Mouse (Mus musculus): ENCODE results near the gene Eif3f. TPM values are rescaled to one million over a fixed set of nuclear protein-coding genes. Genes with fewer than 3 reads are reported as not detected.

Gene Eif3f
- 50.3 and 52.1 TPM in 2 replicates for polyA plus RNA-seq (2016; fragmentation: Nextera tagmentation; extraction: Ambion mirVana)

DNA sequence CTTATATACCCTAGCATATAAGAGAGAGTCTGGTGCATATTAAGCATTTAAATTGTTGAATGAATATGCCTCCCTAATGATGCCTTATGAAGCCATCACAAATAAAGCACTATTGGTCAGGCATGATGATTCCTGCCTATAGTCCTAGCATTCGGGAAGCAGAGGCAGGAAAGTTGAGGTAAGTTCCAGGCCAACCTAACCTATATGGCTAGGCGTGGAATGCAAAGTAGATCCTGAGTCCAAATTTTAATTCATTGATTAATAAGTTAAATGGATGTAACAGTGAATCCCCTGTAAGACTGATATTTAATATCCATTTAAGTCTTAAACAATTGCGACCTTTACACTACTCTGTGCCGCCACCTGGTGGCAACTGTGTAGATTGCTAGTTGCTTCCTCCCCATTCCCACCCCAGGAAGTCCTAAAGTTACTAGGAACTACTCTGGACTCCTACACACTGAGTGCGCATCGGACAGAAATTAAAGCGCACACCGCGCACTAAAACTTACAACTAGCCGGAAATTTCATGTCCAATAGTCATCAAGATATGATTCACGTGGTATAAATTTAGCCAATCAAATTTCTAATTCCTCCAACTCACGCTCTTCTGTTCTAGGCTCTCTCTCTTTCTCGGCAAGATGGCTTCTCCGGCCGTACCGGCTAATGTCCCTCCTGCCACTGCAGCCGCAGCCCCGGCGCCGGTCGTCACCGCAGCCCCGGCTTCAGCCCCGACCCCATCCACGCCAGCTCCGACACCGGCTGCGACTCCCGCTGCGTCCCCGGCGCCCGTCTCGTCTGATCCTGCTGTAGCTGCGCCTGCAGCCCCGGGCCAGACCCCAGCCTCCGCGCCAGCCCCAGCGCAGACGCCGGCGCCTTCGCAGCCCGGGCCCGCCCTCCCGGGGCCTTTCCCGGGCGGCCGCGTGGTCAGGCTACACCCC is at the start of gene Eif3f:
TSS of gene Eif3f (plus strand) at position 624 of the 938 bp plus-strand sequence.
- ATAC-seq (ENCODE audit: insufficient number of reproducible peaks, low FRiP score) = peak; percentile 98
- H3K4me3 ChIP-seq = peak within 1 kb of the TSS; percentile 96

DNA sequence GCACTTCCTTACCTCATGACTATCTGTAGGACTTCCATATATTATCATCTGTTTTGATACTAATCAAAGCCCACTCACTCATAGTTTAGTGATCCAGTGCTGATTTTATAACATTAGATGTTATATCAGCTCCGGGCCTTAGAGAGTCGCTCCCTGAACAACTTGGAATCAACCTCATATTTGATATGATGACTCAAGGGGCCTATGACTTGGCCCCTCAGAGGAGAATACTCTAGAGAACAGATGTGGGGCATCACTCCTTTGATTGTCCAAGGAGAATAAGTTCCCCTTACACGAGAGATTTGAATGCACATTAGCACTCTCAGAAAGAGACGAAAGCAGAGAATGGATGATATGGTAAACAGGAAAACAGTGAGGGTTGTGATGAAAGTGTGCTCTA is 49.3 kb upstream of the Eif3f start, which contains the start of gene Olfr518:
TSS of gene Olfr518 (minus strand) at position 101 of the 400 bp plus-strand sequence.
- Histone ChIP-seq H3K4me2 (no peak within 1 kb of the TSS), H3K36me3 (no peaks in the 10 kb centered on the region), H3K9ac (no peak within 1 kb of the TSS), H3K4me1 (replicated peaks) (no peaks in the 10 kb centered on the region), H3K9me3 (replicated peaks) (no peaks in the 10 kb centered on the region), H3K27ac (ENCODE audit: poor library complexity, severe bottlenecking) (no peak within 1 kb of the TSS), H3K27me3 (replicated peaks) (no peaks in the 10 kb centered on the region), H3K4me3 (no peak within 1 kb of the TSS)
- ATAC-seq (ENCODE audit: insufficient number of reproducible peaks, low FRiP score) = no peak
- WGBS = 71% methylated on average over 4 of the region's 4 CpGs

More for the DNA sequence above, at the start of gene Eif3f:
- Histone ChIP-seq H3K4me2 (peak within 1 kb of the TSS; percentile 94), H3K27me3 (replicated peaks) (no peaks in the 10 kb centered on the region), H3K36me3 (peaks cover 29% of the 10 kb centered on the region), H3K9me3 (replicated peaks) (no peaks in the 10 kb centered on the region), H3K27ac (ENCODE audit: poor library complexity, severe bottlenecking) (peak within 1 kb of the TSS; percentile 71; the same call in 1 of the 2 replicates), H3K4me1 (replicated peaks) (peaks cover 12% of the 10 kb centered on the region), H3K9ac (peak within 1 kb of the TSS; percentile 98)
- 2% methylated on average over 50 of the region's 50 CpGs for WGBS

DNA sequence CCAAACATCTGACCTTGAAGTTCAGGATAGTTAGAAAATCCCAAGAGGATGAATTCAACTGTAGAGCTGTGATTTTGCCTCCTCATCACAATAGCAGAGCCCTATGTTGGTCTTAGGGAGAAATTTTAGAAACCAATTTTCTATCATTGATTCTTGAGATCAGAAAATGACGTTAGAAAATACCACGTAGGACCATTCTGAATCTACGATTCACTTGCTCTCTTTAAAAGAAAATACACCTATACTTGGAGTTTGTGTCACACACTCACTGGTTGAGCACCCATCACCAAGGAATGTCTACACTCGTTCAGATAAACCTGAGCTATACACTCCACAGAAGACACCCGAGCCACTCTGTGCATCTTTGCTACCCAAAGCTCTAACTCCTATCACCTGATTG is 39.9 kb upstream of the Eif3f start, which contains the start of gene Olfr519:
TSS of gene Olfr519 (minus strand) at position 101 of the 400 bp plus-strand sequence.
- no peak within 1 kb of the TSS for H3K4me3 ChIP-seq
- no peak for ATAC-seq (ENCODE audit: insufficient number of reproducible peaks, low FRiP score)
- H3K4me1 ChIP-seq (replicated peaks) = no peaks in the 10 kb centered on the region
- H3K36me3 ChIP-seq = no peaks in the 10 kb centered on the region
- WGBS = 75% methylated on average over 5 of the region's 5 CpGs
- no peak within 1 kb of the TSS for H3K9ac ChIP-seq
- no peaks in the 10 kb centered on the region for H3K27me3 ChIP-seq (replicated peaks)
- no peaks in the 10 kb centered on the region for H3K9me3 ChIP-seq (replicated peaks)
- no peak within 1 kb of the TSS for H3K4me2 ChIP-seq
- no peak within 1 kb of the TSS for H3K27ac ChIP-seq (ENCODE audit: poor library complexity, severe bottlenecking)

DNA sequence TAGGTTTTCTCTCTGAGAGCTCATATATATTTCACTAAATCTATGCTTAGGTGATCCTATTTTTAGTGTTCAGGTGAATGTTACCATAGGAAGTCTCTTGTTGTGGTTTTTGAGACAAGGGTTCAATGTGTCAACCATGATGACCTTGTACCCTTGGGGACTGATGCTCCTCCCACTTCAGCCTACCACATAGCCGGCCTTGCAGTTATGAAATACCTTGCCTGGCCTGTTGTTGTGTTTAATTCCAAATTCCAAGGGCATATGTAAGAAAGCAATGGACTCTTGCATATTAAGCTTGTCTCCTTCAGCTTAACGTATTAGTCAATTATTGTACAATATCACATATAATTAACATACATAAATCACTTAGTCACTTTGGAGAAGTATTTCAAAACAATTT is 30.2 kb upstream of the Eif3f start:
- Histone ChIP-seq H3K36me3 (no peaks in the 10 kb centered on the region), H3K4me2 (no peak overlapping the region), H3K4me1 (replicated peaks) (no peaks in the 10 kb centered on the region), H3K27ac (ENCODE audit: poor library complexity, severe bottlenecking) (no peak overlapping the region), H3K9ac (no peak overlapping the region), H3K27me3 (replicated peaks) (no peaks in the 10 kb centered on the region), H3K9me3 (replicated peaks) (no peaks in the 10 kb centered on the region), H3K4me3 (no peak overlapping the region)
- WGBS = 71% methylated on average over 2 of the region's 2 CpGs
- ATAC-seq (ENCODE audit: insufficient number of reproducible peaks, low FRiP score) = no peak

DNA sequence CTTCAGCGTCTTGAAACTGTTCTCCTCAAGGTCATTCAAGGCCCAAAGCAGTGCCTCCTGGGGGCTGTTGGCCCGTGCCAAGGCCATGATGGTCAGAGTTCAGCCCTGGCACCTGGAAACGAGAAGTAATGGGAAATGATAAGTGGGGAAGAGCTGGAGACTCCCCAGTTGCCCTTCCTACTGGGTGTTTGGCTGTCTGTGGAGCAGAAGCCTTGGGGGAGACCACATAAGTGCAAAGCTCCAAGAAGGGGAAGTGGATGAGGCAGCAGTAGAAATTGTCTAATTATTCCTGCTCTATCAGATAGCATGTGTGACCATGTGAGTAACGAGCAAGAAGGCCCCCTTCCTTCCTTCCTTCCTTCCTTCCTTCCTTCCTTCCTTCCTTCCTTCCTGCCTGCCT is 7.2 kb upstream of the Eif3f start:
- H3K27ac ChIP-seq (ENCODE audit: poor library complexity, severe bottlenecking) = no peak overlapping the region
- no peak overlapping the region for H3K4me2 ChIP-seq
- H3K27me3 ChIP-seq (replicated peaks) = 0 out of 2 replicates have a peak, but pooled peaks cover 2% of the 10 kb centered on the region
- ATAC-seq (ENCODE audit: insufficient number of reproducible peaks, low FRiP score) = no peak
- no peak overlapping the region for H3K9ac ChIP-seq
- H3K4me3 ChIP-seq = no peak overlapping the region
- no peaks in the 10 kb centered on the region for H3K36me3 ChIP-seq
- no peaks in the 10 kb centered on the region for H3K4me1 ChIP-seq (replicated peaks)
- WGBS = 59% methylated on average over 4 of the region's 4 CpGs
- no peaks in the 10 kb centered on the region for H3K9me3 ChIP-seq (replicated peaks)

DNA sequence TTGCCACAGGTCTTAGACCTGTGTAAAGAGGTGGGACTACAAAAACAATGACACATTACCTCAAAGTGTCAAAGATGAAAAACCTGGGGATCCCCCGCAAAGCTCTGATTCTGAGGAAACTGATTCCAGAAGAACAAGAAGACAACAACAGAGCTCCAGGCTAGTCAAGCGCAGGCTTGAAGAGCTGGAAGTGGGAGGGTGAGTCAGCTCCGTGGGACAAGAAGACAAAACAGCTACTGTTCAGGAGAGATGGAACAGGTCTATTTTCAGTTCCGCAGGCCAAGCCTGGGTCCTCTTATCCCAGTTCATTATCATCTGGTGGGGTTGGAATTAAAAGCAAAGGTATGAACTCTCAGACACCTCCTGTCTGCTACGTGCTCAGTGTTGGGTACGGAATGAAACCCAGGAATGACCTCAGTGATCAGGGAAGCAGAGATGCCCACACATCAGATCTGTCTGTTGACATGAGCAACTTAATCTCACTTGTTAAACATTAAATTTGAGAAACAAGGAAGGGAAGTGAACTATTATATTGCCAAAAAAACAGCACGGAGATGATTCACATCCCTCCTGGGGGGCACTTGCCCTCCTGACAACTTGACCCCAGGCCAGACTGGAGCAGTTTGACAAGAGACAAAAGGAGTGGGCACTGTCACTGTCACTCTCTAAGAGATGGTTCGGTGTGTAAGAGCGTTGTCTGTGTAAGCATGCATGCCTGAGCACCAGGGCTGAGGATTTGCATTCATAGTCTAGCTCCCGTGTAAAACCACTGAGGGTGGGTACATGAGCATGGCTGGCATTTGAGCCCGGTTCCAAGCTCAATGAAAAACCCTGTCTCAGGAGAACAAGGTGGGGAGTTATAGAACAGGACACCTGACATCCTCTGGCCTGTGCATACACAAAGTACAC is 5.7 kb upstream of the Eif3f start:
- Histone ChIP-seq H3K36me3 (no peaks in the 10 kb centered on the region), H3K27ac (ENCODE audit: poor library complexity, severe bottlenecking) (no peak overlapping the region), H3K27me3 (replicated peaks) (0 out of 2 replicates have a peak, but pooled peaks cover 2% of the 10 kb centered on the region), H3K4me1 (replicated peaks) (no peaks in the 10 kb centered on the region), H3K9ac (no peak overlapping the region), H3K9me3 (replicated peaks) (no peaks in the 10 kb centered on the region), H3K4me2 (peak overlapping the region; percentile 24; the same call in 1 of the 2 replicates), H3K4me3 (no peak overlapping the region)
- WGBS = 63% methylated on average over 11 of the region's 11 CpGs
- no peak for ATAC-seq (ENCODE audit: insufficient number of reproducible peaks, low FRiP score)

DNA sequence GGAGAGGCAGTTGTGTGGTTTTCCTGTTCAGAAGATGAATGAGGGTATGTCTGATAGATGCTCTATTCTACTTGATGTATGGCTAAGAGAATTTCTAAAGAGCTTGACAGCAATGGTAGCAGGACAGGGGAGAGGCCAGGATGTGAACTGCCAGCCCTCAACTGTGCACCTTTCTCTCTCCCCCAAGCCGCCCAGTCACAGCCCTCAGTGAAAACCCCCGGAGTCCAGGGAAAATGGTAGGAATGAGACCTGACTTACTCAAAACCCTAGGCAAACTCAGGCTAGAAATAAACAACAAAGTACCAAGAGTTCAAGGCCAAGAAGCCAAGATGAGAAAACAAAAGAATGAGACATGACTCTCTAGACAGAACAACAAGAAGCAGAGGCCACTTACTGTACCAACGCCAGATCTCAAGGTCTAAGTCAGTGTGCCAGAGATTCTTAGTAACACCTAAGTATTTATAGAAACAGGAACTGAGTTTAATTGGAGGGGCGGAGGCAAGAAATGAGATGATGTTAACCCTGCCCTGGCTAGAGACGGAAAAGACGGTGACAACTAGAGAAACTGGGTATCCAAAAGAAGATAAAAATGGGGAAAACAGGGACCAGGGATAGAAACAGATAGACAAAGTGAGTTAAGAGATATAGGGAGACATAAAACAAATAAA is 4.4 kb upstream of the Eif3f start, which contains the start of gene Nlrp10:
TSS of gene Nlrp10 (minus strand) at position 453 of the 668 bp plus-strand sequence.
- Histone ChIP-seq H3K9me3 (replicated peaks) (no peaks in the 10 kb centered on the region), H3K4me2 (peak within 1 kb of the TSS; percentile 52), H3K9ac (no peak within 1 kb of the TSS), H3K36me3 (no peaks in the 10 kb centered on the region), H3K27ac (ENCODE audit: poor library complexity, severe bottlenecking) (peak within 1 kb of the TSS; percentile 39; the same call in 1 of the 2 replicates), H3K4me1 (replicated peaks) (peaks cover under 1% of the 10 kb centered on the region; the same call in 1 of the 2 replicates), H3K27me3 (replicated peaks) (0 out of 2 replicates have a peak, but pooled peaks cover 2% of the 10 kb centered on the region), H3K4me3 (peak within 1 kb of the TSS; percentile 28)
- no peak for ATAC-seq (ENCODE audit: insufficient number of reproducible peaks, low FRiP score)
- 46% methylated on average over 6 of the region's 6 CpGs for WGBS

DNA sequence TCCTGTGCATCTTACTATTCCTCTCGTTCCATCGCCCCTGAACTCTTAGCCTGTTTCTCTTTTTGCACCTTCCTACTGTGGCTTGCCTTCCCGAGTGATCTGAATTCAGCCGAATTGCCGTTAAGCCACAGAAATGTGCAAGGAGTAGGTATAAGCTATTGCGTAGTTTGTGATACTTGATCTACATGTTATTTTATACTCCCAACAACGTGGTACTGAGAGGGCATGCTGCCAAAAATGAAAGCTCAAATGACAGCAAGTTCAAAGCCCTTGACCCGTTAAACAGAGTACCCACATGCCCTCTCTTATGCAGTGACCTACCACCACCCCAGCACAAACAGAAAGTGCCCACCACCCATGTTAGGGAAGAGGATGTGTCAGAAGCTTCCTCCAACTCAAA is 619 bp downstream of the Eif3f start:
- peak overlapping the region; percentile 94 for H3K4me2 ChIP-seq
- H3K4me1 ChIP-seq (replicated peaks) = peaks cover 12% of the 10 kb centered on the region
- no peaks in the 10 kb centered on the region for H3K27me3 ChIP-seq (replicated peaks)
- WGBS = 6% methylated on average over 8 of the region's 8 CpGs
- peak overlapping the region; percentile 96 for H3K4me3 ChIP-seq
- H3K27ac ChIP-seq (ENCODE audit: poor library complexity, severe bottlenecking) = no peak overlapping the region
- no peak for ATAC-seq (ENCODE audit: insufficient number of reproducible peaks, low FRiP score)
- peaks cover 36% of the 10 kb centered on the region for H3K36me3 ChIP-seq
- no peaks in the 10 kb centered on the region for H3K9me3 ChIP-seq (replicated peaks)
- H3K9ac ChIP-seq = peak overlapping the region; percentile 98

DNA sequence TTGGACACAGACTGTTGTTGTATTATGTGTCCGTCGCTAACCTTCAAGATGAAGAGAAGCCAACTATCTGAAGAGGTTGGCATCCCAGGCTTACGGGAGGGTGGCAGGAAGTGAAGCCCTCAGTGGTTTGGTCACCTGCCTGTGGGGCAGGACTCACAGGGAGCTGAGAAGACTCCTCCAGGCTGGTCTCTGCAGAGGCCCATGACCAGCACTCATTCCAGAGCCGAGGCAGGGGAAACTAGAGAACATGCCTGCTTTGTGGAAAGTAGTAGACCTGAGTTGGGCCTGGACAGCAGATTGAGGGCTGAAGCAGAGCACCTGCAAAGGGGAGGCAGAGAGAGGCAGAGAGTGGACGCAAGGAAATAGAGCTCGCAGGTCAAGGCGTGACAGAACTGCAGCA is 1.2 kb downstream of the Eif3f start:
- Histone ChIP-seq H3K4me1 (replicated peaks) (peaks cover 12% of the 10 kb centered on the region), H3K27me3 (replicated peaks) (no peaks in the 10 kb centered on the region), H3K4me3 (peak overlapping the region; percentile 96), H3K9me3 (replicated peaks) (no peaks in the 10 kb centered on the region), H3K9ac (peak overlapping the region; percentile 98; the same call in 1 of the 2 replicates), H3K27ac (ENCODE audit: poor library complexity, severe bottlenecking) (no peak overlapping the region), H3K36me3 (peaks cover 42% of the 10 kb centered on the region), H3K4me2 (peak overlapping the region; percentile 94)
- ATAC-seq (ENCODE audit: insufficient number of reproducible peaks, low FRiP score) = no peak
- 76% methylated on average over 7 of the region's 7 CpGs for WGBS

DNA sequence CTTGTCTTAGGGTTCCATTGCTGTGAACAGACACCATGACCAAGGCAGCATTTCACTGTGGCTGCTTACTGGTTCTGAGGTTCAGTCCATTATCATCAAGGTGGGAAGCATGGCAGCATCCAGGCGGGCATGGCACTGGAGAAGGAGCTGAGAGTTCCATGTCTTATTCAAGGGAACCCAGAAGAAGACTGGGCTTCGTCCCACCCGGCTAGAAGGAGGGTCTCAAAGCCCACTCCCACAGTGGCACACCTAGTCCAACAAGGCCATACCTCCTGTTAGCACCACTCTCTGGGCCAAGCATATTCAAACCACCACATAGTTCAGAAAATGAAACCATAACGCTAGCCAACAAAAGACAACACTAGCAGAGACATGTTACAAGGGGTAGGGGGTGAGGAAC is 2.4 kb downstream of the Eif3f start:
- Histone ChIP-seq H3K4me2 (no peak overlapping the region), H3K27me3 (replicated peaks) (no peaks in the 10 kb centered on the region), H3K36me3 (peaks cover 54% of the 10 kb centered on the region), H3K9me3 (replicated peaks) (no peaks in the 10 kb centered on the region), H3K4me1 (replicated peaks) (peaks cover 12% of the 10 kb centered on the region), H3K9ac (no peak overlapping the region), H3K4me3 (no peak overlapping the region), H3K27ac (ENCODE audit: poor library complexity, severe bottlenecking) (no peak overlapping the region)
- 94% methylated on average over 4 of the region's 4 CpGs for WGBS
- ATAC-seq (ENCODE audit: insufficient number of reproducible peaks, low FRiP score) = no peak

Measured in heart, embryonic 12.5 days (tissue).